Mouse (Mus musculus): ENCODE measurements around the gene C9orf72. TPM values are rescaled to one million over a fixed set of nuclear protein-coding genes. Genes with fewer than 3 reads are reported as not detected.

The C9orf72 gene
- polyA plus RNA-seq (2014; fragmentation: Illumina TruSeq; extraction: RNeasy Lipid Tissue Mini Kit (QIAGEN cat#74804); ENCODE audit: low replicate concordance), result 17.0 TPM

DNA sequence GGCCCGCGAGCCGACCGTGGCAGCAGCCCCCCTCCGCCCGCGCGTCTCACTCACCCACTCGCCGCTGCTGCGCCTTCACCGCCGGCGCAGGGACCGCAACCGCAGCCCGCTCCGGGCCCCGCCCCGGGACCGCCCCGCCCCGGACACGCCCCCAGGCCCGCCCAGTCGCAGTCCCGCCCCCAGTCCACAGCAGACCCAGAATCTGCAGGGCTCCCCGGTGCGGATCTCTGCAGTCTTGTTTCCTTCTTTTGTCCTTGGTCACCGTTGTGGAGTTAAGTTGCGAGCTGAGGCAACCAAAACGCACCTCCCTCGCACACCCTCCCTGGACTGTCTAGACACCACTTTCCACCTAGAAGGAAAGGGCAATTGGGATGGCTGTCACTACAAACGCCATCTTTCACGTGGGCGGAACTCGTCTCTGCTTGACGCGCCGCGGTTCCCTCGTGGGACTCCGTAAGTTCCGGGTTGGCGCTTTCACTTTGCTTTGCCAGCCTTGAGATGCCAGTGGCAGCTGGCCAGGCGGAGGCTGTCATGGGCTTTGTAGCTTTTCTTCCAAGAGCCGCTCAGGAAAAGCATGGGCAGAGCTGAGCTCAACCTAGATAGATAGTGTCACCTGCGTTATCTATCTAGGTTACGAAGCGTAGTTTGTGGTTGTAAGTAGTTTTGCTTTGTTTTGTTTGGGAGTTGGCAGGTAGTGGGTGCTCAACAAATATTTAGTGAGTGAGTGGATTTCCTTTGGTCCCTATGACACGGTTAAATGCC is at the start of gene C9orf72:
C9orf72 (minus strand) TSS at position 442 of the 762 bp plus-strand sequence.

DNA sequence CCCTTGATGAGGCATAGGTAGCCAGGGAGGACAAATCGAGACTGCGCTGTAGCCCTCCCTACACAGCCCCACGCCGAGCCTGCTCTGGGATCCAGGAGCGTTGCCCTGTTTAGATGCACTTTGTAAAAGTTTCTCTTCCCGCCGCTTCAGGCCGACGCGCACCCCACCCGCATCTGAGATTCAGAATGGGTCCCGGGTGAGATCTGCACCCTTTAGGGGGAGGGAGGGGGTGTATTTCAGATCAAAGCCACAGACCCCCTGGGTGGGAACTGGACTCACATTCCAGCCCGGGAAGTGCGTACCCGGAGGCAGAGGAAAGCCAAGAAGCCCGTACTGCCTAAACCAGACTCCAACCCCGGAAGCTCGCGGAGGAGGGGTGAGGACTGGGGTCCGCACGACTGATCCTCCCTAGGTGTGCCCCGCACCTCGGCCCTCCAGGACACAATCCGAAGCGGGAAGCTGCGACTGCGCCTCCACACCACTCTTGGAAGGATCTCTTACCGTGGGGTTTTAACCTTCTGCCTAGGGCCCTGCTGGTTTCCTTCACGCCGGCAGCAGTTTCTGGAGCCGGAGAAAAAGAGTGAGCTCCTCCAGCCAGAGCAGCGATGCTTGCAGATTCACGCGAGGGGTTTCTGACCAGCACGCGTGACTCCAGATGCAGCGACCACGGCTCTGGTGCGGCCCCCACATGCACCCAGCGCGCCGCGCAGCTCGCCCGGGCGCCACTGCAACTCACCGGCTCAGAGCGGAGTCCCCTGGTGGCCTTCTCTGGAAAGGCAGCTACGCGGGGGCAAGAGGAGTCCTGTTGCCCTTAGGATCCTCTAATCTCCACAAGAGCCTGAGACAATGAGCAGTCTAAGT is 69.0 kb downstream of the C9orf72 start, which contains the start of gene Mob3b:
Mob3b (minus strand) TSS at position 734 of the 861 bp plus-strand sequence.

DNA sequence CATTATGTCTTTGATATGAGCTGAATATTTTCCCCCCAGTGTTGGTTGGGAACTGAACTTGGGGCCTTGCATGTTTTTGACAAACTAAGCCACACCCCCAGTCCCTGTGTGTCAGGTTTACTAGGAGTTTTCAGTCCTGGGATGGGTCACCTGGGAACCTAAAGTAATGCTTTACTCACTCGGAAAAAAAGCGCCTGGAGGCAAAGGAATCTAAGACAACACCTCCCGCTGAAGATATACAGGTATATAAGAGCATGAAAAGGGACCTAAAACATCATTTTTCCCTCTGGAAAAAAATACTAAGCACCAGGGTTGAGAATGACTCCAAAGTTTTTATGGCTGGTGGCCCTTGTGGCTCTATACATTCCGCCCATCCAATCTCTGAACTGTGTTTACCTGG is 74.2 kb downstream of the C9orf72 start, which contains the start of gene Ifnk:
Ifnk (plus strand) TSS at position 301 of the 400 bp plus-strand sequence.

Other genes starting within 250 kb of the C9orf72 start
- not detected for gene Ifnk, start 74.1 kb downstream of the C9orf72 start, polyA plus RNA-seq (2014; fragmentation: Illumina TruSeq; extraction: RNeasy Lipid Tissue Mini Kit (QIAGEN cat#74804); ENCODE audit: low replicate concordance)
- gene Mob3b, start 68.7 kb downstream of the C9orf72 start, polyA plus RNA-seq (2014; fragmentation: Illumina TruSeq; extraction: RNeasy Lipid Tissue Mini Kit (QIAGEN cat#74804); ENCODE audit: low replicate concordance), result 28.3 TPM